Mouse (Mus musculus): Measurements from ENCODE around the gene Tuba1c. TPM values are rescaled to one million over a fixed set of nuclear protein-coding genes. Genes with fewer than 3 reads are reported as not detected.

Gene Tuba1c
- polyA plus RNA-seq, 2 experiments = 273 to 277 TPM

- 87% methylated on average over 5 of the region's 5 CpGs for WGBS (ENCODE audit: insufficient replicate concordance)
- H3K4me3 ChIP-seq (ENCODE audit: insufficient read depth in 1 of 2, low read depth in 2 of 2, low read length in 2 of 2) = no peak overlapping the region
- H3K4me1 ChIP-seq (replicated peaks; ENCODE audit: control insufficient read depth in 2 of 2, insufficient read depth in 2 of 2, low read length in 1 of 2) = peaks cover under 1 to 2% of the 10 kb centered on the region in 2 experiments; a peak in 3 of 4 replicates
- TF ChIP-seq EP300 (IDR thresholded peaks at IDR 0.05; ENCODE audit: low read depth) (no peak), CTCF (IDR thresholded peaks at IDR 0.05; ENCODE audit: low read depth) (no peak)
- ATAC-seq (ENCODE audit: insufficient read depth) (no peak), DNase-seq (ENCODE audit: low read depth in 3 of 3, low spot score in 3 of 3) (no peak)
- H3K9me3 ChIP-seq (ENCODE audit: control insufficient read depth, low read length) = no peaks in the 10 kb centered on the region
- no peak overlapping the region for H3K4me2 ChIP-seq (ENCODE audit: low read depth)
- no peak overlapping the region for H3K9ac ChIP-seq (replicated peaks)
- H3K27ac ChIP-seq = no peak overlapping the region
- no peaks in the 10 kb centered on the region for H3K27me3 ChIP-seq (ENCODE audit: control insufficient read depth, insufficient read depth, low read length)
- peaks cover 39% of the 10 kb centered on the region for H3K36me3 ChIP-seq (replicated peaks; ENCODE audit: control insufficient read depth, insufficient read depth, low read depth)
Observed at GRCm38 (mm10) chr15:99038797-99039196, 9.1 kb downstream of the Tuba1c start.

- no peak for DNase-seq (ENCODE audit: low read depth in 3 of 3, low spot score in 3 of 3)
- H3K4me3 ChIP-seq (ENCODE audit: insufficient read depth in 1 of 2, low read depth in 2 of 2, low read length in 2 of 2) = no peak overlapping the region
- no peaks in the 10 kb centered on the region for H3K9me3 ChIP-seq (ENCODE audit: control insufficient read depth, low read length)
- H3K4me2 ChIP-seq (ENCODE audit: low read depth) = no peak overlapping the region
- WGBS (ENCODE audit: insufficient replicate concordance) = 69% methylated on average over 4 of the region's 4 CpGs
- no peak for ATAC-seq (ENCODE audit: insufficient read depth)
- H3K27me3 ChIP-seq (ENCODE audit: control insufficient read depth, insufficient read depth, low read length) = no peaks in the 10 kb centered on the region
- H3K27ac ChIP-seq = no peak overlapping the region
- TF ChIP-seq EP300 (IDR thresholded peaks at IDR 0.05; ENCODE audit: low read depth) (no peak), CTCF (IDR thresholded peaks at IDR 0.05; ENCODE audit: low read depth) (no peak)
- H3K4me1 ChIP-seq (replicated peaks; ENCODE audit: control insufficient read depth in 2 of 2, insufficient read depth in 2 of 2, low read length in 1 of 2) = no peaks in the 10 kb centered on the region; a peak in 1 of 4 replicates
- peaks cover 37% of the 10 kb centered on the region for H3K36me3 ChIP-seq (replicated peaks; ENCODE audit: control insufficient read depth, insufficient read depth, low read depth)
- no peak overlapping the region for H3K9ac ChIP-seq (replicated peaks)
Observed at GRCm38 (mm10) chr15:99039306-99039705, 9.6 kb downstream of the Tuba1c start.

- peaks cover 27% of the 10 kb centered on the region for H3K36me3 ChIP-seq (replicated peaks; ENCODE audit: control insufficient read depth, insufficient read depth, low read depth)
- H3K27me3 ChIP-seq (ENCODE audit: control insufficient read depth, insufficient read depth, low read length) = no peaks in the 10 kb centered on the region
- TF ChIP-seq EP300 (IDR thresholded peaks at IDR 0.05; ENCODE audit: low read depth) (no peak), CTCF (IDR thresholded peaks at IDR 0.05; ENCODE audit: low read depth) (peak; percentile 74)
- WGBS (ENCODE audit: insufficient replicate concordance) = 58% methylated on average over 26 of the region's 26 CpGs
- no peak for DNase-seq (ENCODE audit: low read depth in 3 of 3, low spot score in 3 of 3)
- H3K9me3 ChIP-seq (ENCODE audit: control insufficient read depth, low read length) = no peaks in the 10 kb centered on the region
- no peak overlapping the region for H3K9ac ChIP-seq (replicated peaks)
- no peak overlapping the region for H3K4me3 ChIP-seq (ENCODE audit: insufficient read depth in 1 of 2, low read depth in 2 of 2, low read length in 2 of 2)
- ATAC-seq (ENCODE audit: insufficient read depth) = no peak
- no peaks in the 10 kb centered on the region; a peak in 1 of 4 replicates for H3K4me1 ChIP-seq (replicated peaks; ENCODE audit: control insufficient read depth in 2 of 2, insufficient read depth in 2 of 2, low read length in 1 of 2)
- no peak overlapping the region for H3K27ac ChIP-seq
- no peak overlapping the region for H3K4me2 ChIP-seq (ENCODE audit: low read depth)
Observed at GRCm38 (mm10) chr15:99039996-99040919, 10.6 kb downstream of the Tuba1c start.

- Histone ChIP-seq H3K9ac (replicated peaks) (no peak overlapping the region), H3K4me1 (replicated peaks; ENCODE audit: control insufficient read depth in 2 of 2, insufficient read depth in 2 of 2, low read length in 1 of 2) (no peaks in the 10 kb centered on the region; a peak in 2 of 4 replicates), H3K4me2 (ENCODE audit: low read depth) (no peak overlapping the region), H3K27me3 (ENCODE audit: control insufficient read depth, insufficient read depth, low read length) (no peaks in the 10 kb centered on the region), H3K4me3 (ENCODE audit: insufficient read depth in 1 of 2, low read depth in 2 of 2, low read length in 2 of 2) (no peak overlapping the region), H3K36me3 (replicated peaks; ENCODE audit: control insufficient read depth, insufficient read depth, low read depth) (peaks cover 18% of the 10 kb centered on the region), H3K27ac (no peak overlapping the region), H3K9me3 (ENCODE audit: control insufficient read depth, low read length) (no peaks in the 10 kb centered on the region)
- no peak for TF ChIP-seq EP300 (IDR thresholded peaks at IDR 0.05; ENCODE audit: low read depth)
- no peak for TF ChIP-seq CTCF (IDR thresholded peaks at IDR 0.05; ENCODE audit: low read depth)
- no peak for DNase-seq (ENCODE audit: low read depth in 3 of 3, low spot score in 3 of 3)
- ATAC-seq (ENCODE audit: insufficient read depth) = no peak
- 68% methylated on average over 21 of the region's 21 CpGs for WGBS (ENCODE audit: insufficient replicate concordance)
Observed at GRCm38 (mm10) chr15:99040920-99041856, 11.5 kb downstream of the Tuba1c start.

Measured in liver, embryonic 14.5 days (tissue).